Mouse (Mus musculus) hindbrain, embryonic 16.5 days (tissue): ENCODE measurements at regions not wholly inside any gene's neighbourhood (a gene's known extent, or its start where the extent isn't known, plus 50 kb on each side); places are given as distances from the start of the nearest gene placed in this dataset.

Source experiments
- ATAC-seq: fragments of 200-750 bp; cut with Nextera tagmentation; 2 replicates; pipeline ENCODE4 v1.8.0; 2017; ENCODE audit warnings: moderate TSS enrichment, moderate library complexity
- H3K27ac ChIP-seq: fragments of 300-500 bp; sonication (generic); 2 replicates; pipeline ENCODE4 v1.5.1; 2014; ENCODE audit warnings: low read depth, mild to moderate bottlenecking, control low read depth, low read length, moderate library complexity
- H3K27me3 ChIP-seq: fragments of 300-500 bp; sonication (generic); replicated peaks from 2 replicates; pipeline ENCODE4 v1.6.1; 2014; ENCODE audit warnings: low read length; ENCODE audit not compliant: control insufficient read depth, insufficient read depth
- H3K36me3 ChIP-seq: fragments of 300-500 bp; sonication (generic); 2 replicates; pipeline ENCODE4 v1.6.1; 2014; ENCODE audit warnings: mild to moderate bottlenecking, low read length, moderate library complexity, mixed read lengths; ENCODE audit not compliant: control insufficient read depth, insufficient read depth
- H3K4me1 ChIP-seq: fragments of 300-500 bp; sonication (generic); 2 replicates; pipeline ENCODE4 v1.6.1; 2014; ENCODE audit warnings: low read depth, low read length; ENCODE audit not compliant: control insufficient read depth, insufficient read depth
- H3K4me2 ChIP-seq: fragments of 300-500 bp; sonication (generic); 2 replicates; pipeline ENCODE4 v1.6.1; 2014; ENCODE audit warnings: mild to moderate bottlenecking, low read length, control low read depth, moderate library complexity
- H3K4me3 ChIP-seq: fragments of 300-500 bp; sonication (generic); 2 replicates; pipeline ENCODE4 v1.5.1; 2014; ENCODE audit warnings: mild to moderate bottlenecking, low read length, control low read depth, moderate library complexity
- H3K9ac ChIP-seq: fragments of 300-500 bp; sonication (generic); 2 replicates; pipeline ENCODE4 v1.6.1; 2014; ENCODE audit warnings: low read depth, mild to moderate bottlenecking, control low read depth, low read length, moderate library complexity
- H3K9me3 ChIP-seq: fragments of 300-500 bp; sonication (generic); 2 replicates; pipeline ENCODE4 v1.6.1; 2014; ENCODE audit warnings: mild to moderate bottlenecking, low read length, moderate library complexity; ENCODE audit not compliant: control insufficient read depth
- WGBS: fragments of 180-500 bp; shearing (Covaris S2); extraction: QIAGEN DNeasy Blood & Tissue Kit; methylation state at CpG from one replicate; pipeline ENCODE4 v1.1.7; 2014; 5-methylcytosine and 5-hydroxymethylcytosine counted together

GRCm38 (mm10) chr3:38397615-38397956, 87.1 kb downstream of the Ankrd50 start:
- H3K27me3 ChIP-seq: no peaks in the 10 kb centered on the region
- 68% methylated on average over 13 of the region's 13 CpGs for WGBS
- no peak overlapping the region for H3K9ac ChIP-seq
- H3K9me3 ChIP-seq: peaks cover 5% of the 10 kb centered on the region; the same call in 1 of the 2 replicates
- no peaks in the 10 kb centered on the region for H3K36me3 ChIP-seq
- H3K4me3 ChIP-seq: no peak overlapping the region
- H3K4me2 ChIP-seq: peak overlapping the region; percentile 60
- peaks cover 6% of the 10 kb centered on the region for H3K4me1 ChIP-seq
- ATAC-seq: peak; percentile 4; the same call in 1 of the 2 replicates
- no peak overlapping the region for H3K27ac ChIP-seq

DNA sequence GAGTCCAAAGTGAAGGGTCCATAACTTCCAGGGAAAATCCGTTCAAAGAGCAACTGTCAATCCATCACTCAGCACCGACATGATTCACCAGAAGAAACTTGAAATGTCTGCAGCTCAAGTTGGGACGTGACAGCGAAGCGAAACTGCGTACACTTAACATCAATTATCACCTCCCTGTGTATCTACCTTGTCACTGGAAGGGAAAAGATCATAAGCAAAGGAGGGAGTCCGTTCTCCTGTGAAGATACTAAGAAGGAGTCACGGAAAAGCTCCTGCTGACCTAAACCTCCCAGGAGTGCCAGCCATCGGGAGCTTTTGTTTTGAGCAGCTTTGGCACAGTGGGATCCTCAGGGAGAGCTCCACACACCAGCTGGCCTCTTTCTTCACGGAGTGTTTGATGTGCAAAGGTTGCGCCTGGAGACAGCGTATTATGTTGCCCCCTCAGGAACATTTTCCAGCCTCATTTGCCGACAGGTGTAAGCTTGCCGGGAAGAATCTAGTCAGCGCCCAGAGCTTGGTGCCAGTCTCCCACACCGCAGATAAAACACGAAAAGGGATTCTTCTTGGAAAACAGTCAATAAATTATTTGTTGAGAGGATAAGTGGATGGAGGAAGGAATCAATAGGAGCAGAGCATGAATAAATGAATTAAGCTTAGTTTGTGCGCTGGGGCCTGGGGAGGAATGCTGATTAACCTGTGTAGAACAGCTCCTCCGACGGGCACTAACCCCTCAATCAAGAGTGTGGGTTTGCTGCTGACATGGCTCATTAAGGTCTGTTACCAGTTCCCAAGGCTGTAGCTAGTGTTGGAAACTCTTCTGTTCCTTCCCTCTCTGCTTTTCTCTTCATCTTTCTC, 87.7 kb downstream of the Ankrd50 start:
- 3% methylated on average over 20 of the region's 20 CpGs for WGBS
- peaks cover 2% of the 10 kb centered on the region; the same call in 1 of the 2 replicates for H3K9me3 ChIP-seq
- ATAC-seq: peak; percentile 79
- peak overlapping the region; percentile 31 for H3K4me3 ChIP-seq
- H3K4me1 ChIP-seq: peaks cover 6% of the 10 kb centered on the region
- H3K27me3 ChIP-seq: no peaks in the 10 kb centered on the region
- no peak overlapping the region for H3K27ac ChIP-seq
- H3K4me2 ChIP-seq: peak overlapping the region; percentile 60
- H3K9ac ChIP-seq: peak overlapping the region; percentile 50
- no peaks in the 10 kb centered on the region for H3K36me3 ChIP-seq

DNA sequence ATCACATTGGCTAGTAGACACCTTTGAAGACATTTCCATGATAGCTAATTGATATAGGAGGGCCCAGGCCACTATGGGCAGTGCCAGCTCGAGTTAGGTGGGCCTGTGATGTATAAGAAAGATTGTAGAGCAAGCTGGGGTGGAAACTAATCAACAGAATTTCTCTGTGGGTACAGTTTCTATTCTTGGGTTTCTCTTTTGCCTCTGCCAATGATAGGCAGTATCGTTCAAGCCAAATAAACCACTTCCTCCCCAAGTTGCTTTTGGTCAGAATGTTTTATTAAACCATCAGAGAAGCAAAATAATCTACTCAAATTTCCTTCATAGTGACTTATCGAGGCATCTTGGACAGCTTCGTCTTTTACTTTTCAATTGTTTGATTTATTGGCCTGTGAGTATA, 90.3 kb downstream of the Ankrd50 start:
- Histone ChIP-seq H3K4me2 (no peak overlapping the region), H3K4me3 (no peak overlapping the region), H3K9ac (no peak overlapping the region), H3K27me3 (no peaks in the 10 kb centered on the region), H3K36me3 (no peaks in the 10 kb centered on the region), H3K27ac (no peak overlapping the region), H3K4me1 (peaks cover 6% of the 10 kb centered on the region), H3K9me3 (no peaks in the 10 kb centered on the region)
- ATAC-seq: no peak
- 83% methylated on average over 4 of the region's 4 CpGs for WGBS

DNA sequence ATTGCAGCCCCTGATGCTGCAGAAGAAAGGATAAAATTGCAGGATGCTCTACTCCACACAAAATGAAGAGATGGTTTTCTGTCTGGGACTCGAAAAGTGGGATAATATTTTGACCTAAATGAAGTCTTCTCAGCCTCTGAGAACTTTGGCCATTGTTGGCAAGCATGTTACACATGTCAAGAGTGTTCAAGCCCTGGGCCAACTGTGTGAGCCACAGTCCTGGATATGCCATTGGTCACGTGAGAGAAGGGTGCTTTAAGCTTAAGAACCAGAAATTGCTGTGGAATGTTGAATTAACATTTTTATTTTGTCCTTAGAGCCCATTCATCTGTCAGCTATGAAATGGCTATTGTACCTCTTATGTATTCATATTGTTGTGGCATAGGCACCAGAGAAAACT, 95.0 kb downstream of the Ankrd50 start:
- no peak for ATAC-seq
- Histone ChIP-seq H3K27ac (no peak overlapping the region), H3K4me2 (no peak overlapping the region), H3K36me3 (no peaks in the 10 kb centered on the region), H3K4me3 (no peak overlapping the region), H3K4me1 (no peaks in the 10 kb centered on the region), H3K9ac (no peak overlapping the region), H3K9me3 (no peaks in the 10 kb centered on the region), H3K27me3 (no peaks in the 10 kb centered on the region)
- WGBS: 25% methylated on average over 2 of the region's 2 CpGs

- H3K27ac ChIP-seq: no peak overlapping the region
- 0 out of 2 replicates have a peak, but pooled peaks have one; percentile 30 for ATAC-seq
- no peaks in the 10 kb centered on the region for H3K4me1 ChIP-seq
- WGBS: 10% methylated on average over 3 of the region's 3 CpGs
- H3K9me3 ChIP-seq: no peaks in the 10 kb centered on the region
- no peak overlapping the region for H3K4me2 ChIP-seq
- H3K27me3 ChIP-seq: no peaks in the 10 kb centered on the region
- H3K9ac ChIP-seq: no peak overlapping the region
- H3K36me3 ChIP-seq: no peaks in the 10 kb centered on the region
- H3K4me3 ChIP-seq: no peak overlapping the region
Measured at GRCm38 (mm10) chr3:38388961-38389360, 95.7 kb downstream of the Ankrd50 start.

- Histone ChIP-seq H3K27ac (no peak overlapping the region), H3K36me3 (no peaks in the 10 kb centered on the region), H3K4me1 (no peaks in the 10 kb centered on the region), H3K9me3 (no peaks in the 10 kb centered on the region), H3K9ac (no peak overlapping the region), H3K4me2 (no peak overlapping the region), H3K27me3 (no peaks in the 10 kb centered on the region), H3K4me3 (no peak overlapping the region)
- no peak for ATAC-seq
- 65% methylated on average over 3 of the region's 3 CpGs for WGBS
Measured at GRCm38 (mm10) chr3:38382743-38383142, 101.9 kb downstream of the Ankrd50 start.

DNA sequence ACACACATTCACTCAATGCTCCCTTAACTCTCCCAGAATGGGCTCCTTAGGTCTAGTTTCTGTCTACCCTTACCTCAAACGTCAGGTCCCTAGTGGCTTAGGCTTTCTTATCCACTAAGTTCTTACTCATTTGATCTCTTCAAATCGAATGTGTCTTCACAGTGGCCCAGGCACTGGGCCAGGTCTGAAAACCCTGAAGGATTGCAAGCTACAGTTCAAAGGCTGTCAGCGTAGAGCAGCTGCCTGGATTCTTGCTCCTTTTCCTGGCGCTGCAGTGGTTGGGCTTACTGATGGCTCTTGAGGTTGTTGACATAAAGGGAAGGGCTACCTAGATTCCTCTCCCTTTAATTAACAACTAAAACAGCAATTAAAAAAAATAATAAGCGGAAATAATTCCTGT, 103.0 kb downstream of the Ankrd50 start:
- WGBS: 71% methylated on average over 5 of the region's 5 CpGs
- Histone ChIP-seq H3K27me3 (no peaks in the 10 kb centered on the region), H3K4me3 (no peak overlapping the region), H3K36me3 (no peaks in the 10 kb centered on the region), H3K4me2 (no peak overlapping the region), H3K9me3 (no peaks in the 10 kb centered on the region), H3K27ac (no peak overlapping the region), H3K9ac (no peak overlapping the region), H3K4me1 (no peaks in the 10 kb centered on the region)
- ATAC-seq: no peak

DNA sequence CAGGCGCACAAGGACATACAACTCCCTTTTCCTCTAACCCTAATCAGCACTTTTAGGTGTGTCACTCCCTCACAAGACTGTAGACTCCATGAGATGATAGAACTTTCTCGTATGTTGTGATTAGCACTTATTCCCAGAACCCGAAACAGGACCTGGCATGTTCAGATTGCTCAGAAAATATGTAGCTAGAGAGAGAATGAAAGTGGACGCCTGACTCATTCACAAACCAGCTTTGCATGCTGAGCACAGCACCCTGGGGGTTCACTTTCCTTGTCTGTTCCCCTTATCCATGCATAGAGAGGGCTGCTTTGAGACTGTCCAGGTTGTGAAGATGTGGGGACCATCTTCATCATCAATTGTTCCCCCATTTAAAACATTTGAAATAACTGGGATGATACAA, 111.0 kb downstream of the Ankrd50 start:
- no peak overlapping the region for H3K4me3 ChIP-seq
- H3K27me3 ChIP-seq: no peaks in the 10 kb centered on the region
- WGBS: 79% methylated on average over 4 of the region's 4 CpGs
- H3K9me3 ChIP-seq: no peaks in the 10 kb centered on the region
- H3K4me2 ChIP-seq: no peak overlapping the region
- H3K4me1 ChIP-seq: no peaks in the 10 kb centered on the region
- H3K9ac ChIP-seq: no peak overlapping the region
- H3K27ac ChIP-seq: no peak overlapping the region
- H3K36me3 ChIP-seq: no peaks in the 10 kb centered on the region
- ATAC-seq: no peak

- no peak for ATAC-seq
- Histone ChIP-seq H3K27ac (no peak overlapping the region), H3K4me2 (no peak overlapping the region), H3K27me3 (no peaks in the 10 kb centered on the region), H3K4me1 (no peaks in the 10 kb centered on the region), H3K9ac (no peak overlapping the region), H3K36me3 (no peaks in the 10 kb centered on the region), H3K9me3 (no peaks in the 10 kb centered on the region), H3K4me3 (no peak overlapping the region)
- 34% methylated on average over 2 of the region's 2 CpGs for WGBS
Measured at GRCm38 (mm10) chr3:38371702-38372101, 112.9 kb downstream of the Ankrd50 start.
